Mouse (Mus musculus) olfactory bulb, adult 2 months (tissue): ENCODE data around the gene Lmo7.

ENCODE experiments used
- CTCF ChIP-seq: fragments of 200-500 bp; IDR thresholded peaks from 2 replicates; pipeline ENCODE4 v1.5.1; 2012; ENCODE audit warnings: low read depth, mild to moderate bottlenecking, low read length, moderate library complexity; ENCODE audit not compliant: insufficient read depth
- POLR2A ChIP-seq: fragments of 200-500 bp; IDR thresholded peaks from 2 replicates; pipeline ENCODE4 v1.6.1; 2012; ENCODE audit warnings: mild to moderate bottlenecking, low read depth, low read length, moderate library complexity; ENCODE audit not compliant: insufficient read depth

DNA sequence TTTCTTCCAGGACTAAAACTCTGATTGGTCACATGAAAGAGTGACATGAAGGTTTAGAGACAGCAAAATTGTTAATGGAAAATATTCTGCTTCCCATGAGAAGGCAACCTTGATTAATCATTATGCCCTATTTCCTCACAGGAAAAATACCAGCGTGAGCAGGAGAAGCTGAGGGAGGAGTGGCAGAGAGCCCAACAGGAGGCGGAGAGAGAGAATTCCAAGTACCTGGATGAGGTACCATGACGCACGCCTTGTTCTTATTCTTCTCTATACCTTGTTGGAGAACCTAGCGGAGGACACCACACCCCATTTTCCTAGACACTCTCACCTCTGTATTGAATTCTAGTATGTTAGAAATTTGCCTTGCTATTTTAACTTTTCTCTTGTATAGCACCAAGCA is 188.7 kb downstream of the Lmo7 start:
- no peak for TF ChIP-seq CTCF
- TF ChIP-seq POLR2A: no peak
